ENCODE assay signal across 13 mouse cellular contexts in the genomic region with DNA sequence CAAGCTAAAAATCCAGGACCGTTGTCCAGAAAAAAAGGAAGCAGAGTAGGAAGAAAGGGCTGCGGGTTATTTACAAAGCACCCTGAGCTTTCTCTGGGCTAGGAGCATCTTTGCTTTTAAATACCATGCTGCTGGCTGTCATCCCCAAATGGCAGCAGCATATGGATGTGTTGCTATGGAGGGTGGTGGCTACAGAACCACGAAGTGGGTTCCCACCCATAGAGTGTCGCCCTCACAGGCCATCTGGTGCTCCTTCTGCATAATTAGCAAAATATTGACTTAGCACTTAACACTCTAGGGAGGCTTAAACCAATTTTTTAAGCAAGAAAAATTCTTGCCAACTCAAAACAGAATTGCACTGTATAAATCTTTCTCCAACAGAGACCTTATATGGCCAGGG.
DNase-seq lines count a peak whose midpoint lies in the region; ATAC-seq and TF ChIP-seq lines count a peak whose summit lies in the region.
"Had no signal": no experiment of that assay in that cellular context is flagged by ENCODE, and none has a peak within 500 bp of the region (broad histone marks: within the 10 kb centered on the region; RNA-seq: fewer than 3 reads in every experiment).

No protein-coding gene starts in this region.

- H3K27me3 ChIP-seq in cerebellum, adult 2 months (ENCODE audit: control insufficient read depth, insufficient read depth, low read length) = no peaks in the 10 kb centered on the region
- no peaks in the 10 kb centered on the region for H3K27me3 ChIP-seq in intestine, embryonic 16.5 days (replicated peaks; ENCODE audit: control insufficient read depth, insufficient read depth, low read length)
- H3K27me3 ChIP-seq: embryonic facial prominence, embryonic 13.5 days; heart, embryonic 13.5 days; hindbrain, embryonic 15.5 days; liver, embryonic 13.5 days had no signal

- no peak for ATAC-seq in monocyte, adult 5-6 weeks (replicated peaks; ENCODE audit: insufficient number of reproducible peaks, low FRiP score, low TSS enrichment, poor library complexity, severe bottlenecking)
- no peak for ATAC-seq in intestine, embryonic 16.5 days

- no peak overlapping the region for H3K4me3 ChIP-seq in cerebellum, adult 2 months (replicated peaks; ENCODE audit: insufficient read depth, low read depth, low read length)
- H3K4me3 ChIP-seq in intestine, embryonic 16.5 days (ENCODE audit: low read length) = no peak overlapping the region
- H3K4me3 ChIP-seq: embryonic facial prominence, embryonic 13.5 days; heart, embryonic 13.5 days; hindbrain, embryonic 15.5 days; liver, embryonic 13.5 days had no signal

- no peaks in the 10 kb centered on the region for H3K4me1 ChIP-seq in cerebellum, adult 2 months (ENCODE audit: control insufficient read depth, insufficient read depth, low read length)
- no peaks in the 10 kb centered on the region for H3K4me1 ChIP-seq in intestine, embryonic 16.5 days (ENCODE audit: control insufficient read depth, insufficient read depth, low read length)
- H3K4me1 ChIP-seq: embryonic facial prominence, embryonic 13.5 days had no signal

- TF ChIP-seq POLR2A in cerebellum, adult 2 months (IDR thresholded peaks at IDR 0.05; ENCODE audit: borderline replicate concordance, insufficient read depth, low read length) = no peak
- no peak for TF ChIP-seq POLR2A in brain, embryonic 14.5 days (IDR thresholded peaks at IDR 0.05; ENCODE audit: borderline replicate concordance, extremely low read depth, insufficient read depth, insufficient read length, poor library complexity, severe bottlenecking)

- H3K36me3 ChIP-seq in intestine, embryonic 16.5 days (ENCODE audit: control insufficient read depth, insufficient read depth, low read length) = no peaks in the 10 kb centered on the region
- H3K36me3 ChIP-seq: embryonic facial prominence, embryonic 13.5 days; hindbrain, embryonic 15.5 days; liver, embryonic 13.5 days had no signal

- no peaks in the 10 kb centered on the region for H3K9me3 ChIP-seq in intestine, embryonic 16.5 days (ENCODE audit: control insufficient read depth, low read length)
- H3K9me3 ChIP-seq: embryonic facial prominence, embryonic 13.5 days; heart, embryonic 13.5 days; hindbrain, embryonic 15.5 days; liver, embryonic 13.5 days had no signal

- H3K27ac ChIP-seq in cerebellum, adult 2 months (ENCODE audit: insufficient read depth, low read length) = no peak overlapping the region
- H3K27ac ChIP-seq in intestine, embryonic 16.5 days (ENCODE audit: low read length) = no peak overlapping the region
- H3K27ac ChIP-seq: embryonic facial prominence, embryonic 13.5 days; heart, embryonic 13.5 days; hindbrain, embryonic 15.5 days; liver, embryonic 13.5 days had no signal

- DNase-seq in cerebellum, adult 2 months = peak; percentile 23 to 48
- DNase-seq in cerebellum, adult 11 months = no peak
- DNase-seq in brain, embryonic 14.5 days (ENCODE audit: low read depth) = peak; percentile 90
- peak; percentile 58 for DNase-seq in layer of hippocampus, adult 11-12 months (ENCODE audit: low spot score)
- peak; percentile 52 to 60 for DNase-seq in left cerebral cortex, postnatal 14 days (ENCODE audit: low spot score in 2 of 2)
- DNase-seq in adrenal gland, postnatal 25 days = no peak
- DNase-seq: gastrocnemius, postnatal 10 days; liver, embryonic 13.5 days had no signal

- TF ChIP-seq CTCF in cerebellum, adult 2 months (IDR thresholded peaks at IDR 0.05; ENCODE audit: borderline replicate concordance, insufficient read depth, low read depth, low read length) = no peak
- no peak for TF ChIP-seq CTCF in brain, embryonic 14.5 days (IDR thresholded peaks at IDR 0.05; ENCODE audit: borderline replicate concordance, extremely low read depth, insufficient read depth, insufficient read length)

- H3K9ac ChIP-seq in intestine, embryonic 16.5 days (ENCODE audit: low read depth, low read length) = no peak overlapping the region
- H3K9ac ChIP-seq: embryonic facial prominence, embryonic 13.5 days; heart, embryonic 13.5 days; hindbrain, embryonic 15.5 days; liver, embryonic 13.5 days had no signal

- H3K4me2 ChIP-seq in intestine, embryonic 16.5 days (ENCODE audit: low read depth, low read length) = no peak overlapping the region
- H3K4me2 ChIP-seq: embryonic facial prominence, embryonic 13.5 days; heart, embryonic 13.5 days; hindbrain, embryonic 15.5 days; liver, embryonic 13.5 days had no signal

- intact Hi-C loops in left cerebral cortex, postnatal 14 days (cut with DNase I) = no loop called here

- WGBS in cerebellum, adult 2 months = 19% methylated on average over 4 of the region's 4 CpGs
- 52% methylated on average over 4 of the region's 4 CpGs for WGBS in intestine, embryonic 16.5 days

Comparison
In these comparisons a context has a peak if more than half of its experiments do, and no peak if none do; other contexts are left out.
1. DNase-seq: peak in cerebellum, adult 2 months (2 of 2), brain, embryonic 14.5 days (single experiment), layer of hippocampus, adult 11-12 months (single experiment) and left cerebral cortex, postnatal 14 days (2 of 2); none in cerebellum, adult 11 months (single experiment) and adrenal gland, postnatal 25 days (single experiment).